Mouse (Mus musculus): ENCODE measurements at regions not wholly inside any gene's neighbourhood (a gene's known extent, or its start where the extent isn't known, plus 50 kb on each side); places are given as distances from the start of the nearest gene placed in this dataset.
A peak's percentile ranks its signal among the peaks of the same experiment; 100 is the strongest.

GRCm38 (mm10) chr11:79881812-79882211 lies 80.4 kb downstream of the Utp6 start:
- no peak for DNase-seq (ENCODE audit: extremely low spot score in 1 of 2, low spot score in 2 of 2)
- intact Hi-C loops (cut with DNase I), result no loop called here

- DNase-seq (ENCODE audit: extremely low spot score in 1 of 2, low spot score in 2 of 2), result no peak
- intact Hi-C loops (cut with DNase I), result no loop called here
Measured at GRCm38 (mm10) chr11:79878091-79878490, 84.1 kb downstream of the Utp6 start.

- DNase-seq (ENCODE audit: extremely low spot score in 1 of 2, low spot score in 2 of 2), result no peak
- intact Hi-C loops (cut with DNase I), result no loop called here
Measured at GRCm38 (mm10) chr11:79877184-79877745, 84.9 kb downstream of the Utp6 start.

- DNase-seq (ENCODE audit: extremely low spot score in 1 of 2, low spot score in 2 of 2), result no peak
- intact Hi-C loops (cut with DNase I), result no loop called here
Measured at GRCm38 (mm10) chr11:79871783-79872628, 90.2 kb downstream of the Utp6 start.

- intact Hi-C loops (cut with DNase I), result no loop called here
- DNase-seq (ENCODE audit: extremely low spot score in 1 of 2, low spot score in 2 of 2), result peak in 1 of 2 experiments; percentile 83
Measured at GRCm38 (mm10) chr11:79870189-79870588, 92.0 kb downstream of the Utp6 start.

GRCm38 (mm10) chr11:79869009-79869408 lies 93.2 kb downstream of the Utp6 start:
- no peak for DNase-seq (ENCODE audit: extremely low spot score in 1 of 2, low spot score in 2 of 2)
- intact Hi-C loops (cut with DNase I), result no loop called here

GRCm38 (mm10) chr11:79864836-79865235 lies 97.4 kb downstream of the Utp6 start:
- intact Hi-C loops (cut with DNase I), result no loop called here
- no peak for DNase-seq (ENCODE audit: extremely low spot score in 1 of 2, low spot score in 2 of 2)

GRCm38 (mm10) chr11:79863487-79864175 lies 98.6 kb downstream of the Utp6 start:
- intact Hi-C loops (cut with DNase I), result no loop called here
- no peak for DNase-seq (ENCODE audit: extremely low spot score in 1 of 2, low spot score in 2 of 2)

- intact Hi-C loops (cut with DNase I), result no loop called here
- DNase-seq (ENCODE audit: extremely low spot score in 1 of 2, low spot score in 2 of 2), result no peak
Measured at GRCm38 (mm10) chr11:79860611-79861067, 101.6 kb downstream of the Utp6 start.

- intact Hi-C loops (cut with DNase I), result no loop called here
- peak in 1 of 2 experiments; percentile 56 for DNase-seq (ENCODE audit: extremely low spot score in 1 of 2, low spot score in 2 of 2)
Measured at GRCm38 (mm10) chr11:79856376-79856775, 105.8 kb downstream of the Utp6 start.

GRCm38 (mm10) chr11:79849545-79849944 lies 112.6 kb downstream of the Utp6 start:
- DNase-seq (ENCODE audit: extremely low spot score in 1 of 2, low spot score in 2 of 2), result no peak
- intact Hi-C loops (cut with DNase I), result no loop called here

- DNase-seq (ENCODE audit: extremely low spot score in 1 of 2, low spot score in 2 of 2), result no peak
- intact Hi-C loops (cut with DNase I), result no loop called here
Measured at GRCm38 (mm10) chr11:79844436-79844835, 117.8 kb downstream of the Utp6 start.

GRCm38 (mm10) chr11:79843021-79843420 lies 119.2 kb downstream of the Utp6 start:
- DNase-seq (ENCODE audit: extremely low spot score in 1 of 2, low spot score in 2 of 2), result no peak
- intact Hi-C loops (cut with DNase I), result no loop called here

- no peak for DNase-seq (ENCODE audit: extremely low spot score in 1 of 2, low spot score in 2 of 2)
- intact Hi-C loops (cut with DNase I), result no loop called here
Measured at GRCm38 (mm10) chr11:79839973-79840372, 122.2 kb downstream of the Utp6 start.

- no peak for DNase-seq (ENCODE audit: extremely low spot score in 1 of 2, low spot score in 2 of 2)
- intact Hi-C loops (cut with DNase I), result no loop called here
Measured at GRCm38 (mm10) chr11:79838051-79838450, 124.1 kb downstream of the Utp6 start.

- intact Hi-C loops (cut with DNase I), result no loop called here
- no peak for DNase-seq (ENCODE audit: extremely low spot score in 1 of 2, low spot score in 2 of 2)
Measured at GRCm38 (mm10) chr11:79837076-79837990, 124.9 kb downstream of the Utp6 start.

GRCm38 (mm10) chr11:79835873-79836272 lies 126.3 kb downstream of the Utp6 start:
- intact Hi-C loops (cut with DNase I), result no loop called here
- no peak for DNase-seq (ENCODE audit: extremely low spot score in 1 of 2, low spot score in 2 of 2)

- DNase-seq (ENCODE audit: extremely low spot score in 1 of 2, low spot score in 2 of 2), result no peak
- intact Hi-C loops (cut with DNase I), result no loop called here
Measured at GRCm38 (mm10) chr11:79833817-79834216, 128.4 kb downstream of the Utp6 start.
